ENCODE assay signal across 8 mouse cellular contexts in the genomic region with DNA sequence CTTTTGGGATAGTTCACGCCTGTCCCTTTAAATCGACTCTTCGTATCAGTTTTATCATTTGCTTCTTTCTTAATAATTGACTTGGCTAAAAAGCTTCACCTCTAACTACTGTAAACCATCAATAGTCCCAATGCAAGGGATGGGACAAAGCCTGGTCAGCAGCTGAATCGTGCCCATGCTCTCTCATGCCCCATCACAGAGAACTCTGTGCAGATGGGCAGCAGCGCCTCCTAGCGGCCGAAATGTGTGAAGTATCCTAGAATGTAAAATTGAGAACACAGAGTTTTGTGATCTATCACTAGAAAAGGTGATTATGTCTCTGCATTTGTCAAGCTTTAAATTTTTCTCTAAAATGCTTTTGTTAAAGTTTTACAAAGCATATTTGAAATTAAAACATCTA.
DNase-seq lines count a peak whose midpoint lies in the region; ATAC-seq and TF ChIP-seq lines count a peak whose summit lies in the region.

No protein-coding gene starts in this region.

- no peak overlapping the region for H3K9ac ChIP-seq in ES-E14 (ENCODE audit: insufficient read depth, low read depth, low read length, poor library complexity, severe bottlenecking)
- no peak overlapping the region for H3K9ac ChIP-seq in forebrain, embryonic 14.5 days (ENCODE audit: low read length)

- no peaks in the 10 kb centered on the region for H3K27me3 ChIP-seq in forebrain, embryonic 14.5 days (replicated peaks; ENCODE audit: control insufficient read depth, insufficient read depth, low read length)

- H3K4me3 ChIP-seq in ES-E14 (ENCODE audit: insufficient read depth in 1 of 2, low read depth in 1 of 2, low read length in 2 of 2, poor library complexity in 1 of 2, severe bottlenecking in 1 of 2) = no peak overlapping the region
- no peak overlapping the region for H3K4me3 ChIP-seq in forebrain, embryonic 14.5 days (ENCODE audit: low read depth, low read length)
- no peak overlapping the region for H3K4me3 ChIP-seq in lung, adult 2 months (replicated peaks; ENCODE audit: extremely low read depth, low read depth, low read length)

- peak; percentile 73 for ATAC-seq in forebrain, embryonic 14.5 days
- ATAC-seq in activated CD4-positive, CD25-positive, alpha-beta regulatory T cell, adult 4 months = no peak

- peak; percentile 73 for TF ChIP-seq CTCF in lung, adult 2 months (IDR thresholded peaks at IDR 0.05; ENCODE audit: insufficient read depth, low read length)

- 38% methylated on average over 7 of the region's 7 CpGs for WGBS in forebrain, embryonic 14.5 days
- 39% methylated on average over 7 of the region's 7 CpGs for WGBS in lung, adult 2 months

- DNase-seq in A20 (ENCODE audit: low read depth, low spot score) = peak; percentile 18
- peak; percentile 33 for DNase-seq in ES-E14 (ENCODE audit: low read depth, low spot score)
- peak; percentile 47 for DNase-seq in cerebellum, adult 11 months
- peak; percentile 68 for DNase-seq in forebrain, embryonic 14.5 days (ENCODE audit: low spot score)
- peak; percentile 51 for DNase-seq in kidney, postnatal 14 days
- DNase-seq in lung, adult 2 months = peak; percentile 17
- DNase-seq in retina, postnatal 7 days (ENCODE audit: low read depth, low spot score) = peak; percentile 46

- no peak overlapping the region for H3K4me2 ChIP-seq in forebrain, embryonic 14.5 days (ENCODE audit: low read length)

- no peaks in the 10 kb centered on the region for H3K4me1 ChIP-seq in ES-E14 (ENCODE audit: control insufficient read depth in 2 of 2, insufficient read depth in 2 of 2, low read length in 2 of 2, poor library complexity in 1 of 2)
- H3K4me1 ChIP-seq in forebrain, embryonic 14.5 days (ENCODE audit: control insufficient read depth, insufficient read depth, low read length) = no peaks in the 10 kb centered on the region
- no peaks in the 10 kb centered on the region for H3K4me1 ChIP-seq in lung, adult 2 months (ENCODE audit: control insufficient read depth, insufficient read depth, low read length)

- H3K9me3 ChIP-seq in ES-E14 (ENCODE audit: control insufficient read depth, insufficient read depth, low read depth, low read length) = no peaks in the 10 kb centered on the region
- H3K9me3 ChIP-seq in forebrain, embryonic 14.5 days (replicated peaks; ENCODE audit: control insufficient read depth, low read length) = no peaks in the 10 kb centered on the region

- TF ChIP-seq POLR2A in lung, adult 2 months (IDR thresholded peaks at IDR 0.05; ENCODE audit: borderline replicate concordance, extremely low read depth, low read depth, low read length) = no peak

- H3K36me3 ChIP-seq in ES-E14 (ENCODE audit: control insufficient read depth, insufficient read depth, low read length, poor library complexity, severe bottlenecking) = no peaks in the 10 kb centered on the region
- H3K36me3 ChIP-seq in forebrain, embryonic 14.5 days (ENCODE audit: control insufficient read depth, insufficient read depth, low read length) = no peaks in the 10 kb centered on the region

- no peak overlapping the region for H3K27ac ChIP-seq in ES-E14 (ENCODE audit: insufficient read depth, low read depth, low read length, poor library complexity, severe bottlenecking)
- no peak overlapping the region for H3K27ac ChIP-seq in forebrain, embryonic 14.5 days (ENCODE audit: low read depth, low read length)

- in situ Hi-C loops in ES-E14 (cut with MboI; ENCODE audit: low sequenced_read_pairs in 2 of 2, unreplicated experiment in 2 of 2) = loop anchor here in 1 of 2 experiments (25.0 kb wide), 1 partner anchor 565 kb away; no protein-coding TSS in a partner anchor

TF ChIP-seq in ES-E14, 5 proteins besides CTCF, POLR2A, EP300 and RAD21:
- TF ChIP-seq MAFK (IDR thresholded peaks at IDR 0.05; ENCODE audit: insufficient read depth, low read depth, low read length) (no peak), ZNF384 (IDR thresholded peaks at IDR 0.05; ENCODE audit: low read depth, low read length) (no peak), ZC3H11A (IDR thresholded peaks at IDR 0.05; ENCODE audit: borderline replicate concordance, low read depth, low read length) (no peak), HCFC1 (IDR thresholded peaks at IDR 0.05; ENCODE audit: borderline replicate concordance, insufficient read depth, low read length) (no peak), CHD2 (IDR thresholded peaks at IDR 0.05; ENCODE audit: low read depth, low read length) (no peak)

Comparison
In these comparisons a context has a peak if more than half of its experiments do, and no peak if none do; other contexts are left out.
1. DNase-seq: peak in every context shown above with its lines; median percentile 68 in forebrain, embryonic 14.5 days; 51 in kidney, postnatal 14 days; 47 in cerebellum, adult 11 months; 46 in retina, postnatal 7 days; 33 in ES-E14; 18 in A20; 17 in lung, adult 2 months.